Mouse (Mus musculus): Measurements from ENCODE around the gene Gm49393. TPM values are rescaled to one million over a fixed set of nuclear protein-coding genes. Genes with fewer than 3 reads are reported as not detected.

The Gm49393 gene
- total RNA-seq, 1 experiment from 2014 or later: not detected

- no peak for ATAC-seq (replicated peaks in 1 of 2; ENCODE audit: insufficient read depth in 1 of 2, low FRiP score in 2 of 2, low TSS enrichment in 1 of 2, low read depth in 1 of 2, poor library complexity in 2 of 2, severe bottlenecking in 2 of 2)
Observed at GRCm38 (mm10) chr13:60820486-60821175, 114.8 kb downstream of the Gm49393 start.

GRCm38 (mm10) chr13:60819469-60819868 lies 115.9 kb downstream of the Gm49393 start:
- ATAC-seq (replicated peaks in 1 of 2; ENCODE audit: insufficient read depth in 1 of 2, low FRiP score in 2 of 2, low TSS enrichment in 1 of 2, low read depth in 1 of 2, poor library complexity in 2 of 2, severe bottlenecking in 2 of 2): peak; percentile 56 to 89

- ATAC-seq (replicated peaks in 1 of 2; ENCODE audit: insufficient read depth in 1 of 2, low FRiP score in 2 of 2, low TSS enrichment in 1 of 2, low read depth in 1 of 2, poor library complexity in 2 of 2, severe bottlenecking in 2 of 2): no peak
Observed at GRCm38 (mm10) chr13:60813722-60814121, 121.7 kb downstream of the Gm49393 start.

- ATAC-seq (replicated peaks in 1 of 2; ENCODE audit: insufficient read depth in 1 of 2, low FRiP score in 2 of 2, low TSS enrichment in 1 of 2, low read depth in 1 of 2, poor library complexity in 2 of 2, severe bottlenecking in 2 of 2): no peak
Observed at GRCm38 (mm10) chr13:60812768-60813167, 122.6 kb downstream of the Gm49393 start.

GRCm38 (mm10) chr13:60809690-60810089 lies 125.7 kb downstream of the Gm49393 start:
- ATAC-seq (replicated peaks in 1 of 2; ENCODE audit: insufficient read depth in 1 of 2, low FRiP score in 2 of 2, low TSS enrichment in 1 of 2, low read depth in 1 of 2, poor library complexity in 2 of 2, severe bottlenecking in 2 of 2): no peak

Other genes starting within 250 kb of the Gm49393 start
- gene BC051665, start 149.2 kb downstream of the Gm49393 start, total RNA-seq (2017): not detected in 2 replicates
- not detected in 2 replicates for gene Ctsll3, start 132.7 kb downstream of the Gm49393 start, total RNA-seq (2017)
- gene 4930486L24Rik, start 71.1 kb downstream of the Gm49393 start, total RNA-seq (2017): not detected in 2 replicates
- gene Gm49392, start 38.7 kb downstream of the Gm49393 start, total RNA-seq (2017): 11.0 and 14.9 TPM in 2 replicates
- gene Ctla2b, start 38.1 kb downstream of the Gm49393 start, total RNA-seq (2017): 147 and 258 TPM in 2 replicates
- gene Tpbpb, start 30.7 kb downstream of the Gm49393 start, total RNA-seq (2017): not detected in 2 replicates
- 41.7 and 71.4 TPM in 2 replicates for gene Gm49391, start 981 bp upstream of the Gm49393 start, total RNA-seq (2017)
- gene Ctla2a, start 1.0 kb upstream of the Gm49393 start, total RNA-seq (2017): 1,100 and 1,226 TPM in 2 replicates
- gene Tpbpa, start 6.4 kb upstream of the Gm49393 start, total RNA-seq (2017): not detected in 2 replicates
- not detected in 2 replicates for gene Ctsj, start 70.4 kb upstream of the Gm49393 start, total RNA-seq (2017)
- gene Ctsq, start 105.0 kb upstream of the Gm49393 start, total RNA-seq (2017): not detected in 2 replicates
- not detected in 2 replicates for gene Ctsr, start 228.7 kb upstream of the Gm49393 start, total RNA-seq (2017)